Mouse (Mus musculus) C2C12 (cell line): ENCODE measurements around the gene Ptpra.

Source experiments
- CEBPB ChIP-seq: IDR thresholded peaks from one replicate; pipeline ENCODE4 v1.6.1; 2011; ENCODE audit warnings: low read depth, mild to moderate bottlenecking, control low read depth, moderate library complexity
- CTCF ChIP-seq: IDR thresholded peaks from one replicate; pipeline ENCODE4 v1.5.1; 2011; ENCODE audit not compliant: control insufficient read depth, insufficient read depth, insufficient read length
- MAX ChIP-seq: IDR thresholded peaks from one replicate; pipeline ENCODE4 v1.6.1; 2011; ENCODE audit warnings: mild to moderate bottlenecking, control low read depth
- MYOG ChIP-seq: IDR thresholded peaks from one replicate; pipeline ENCODE4 v1.6.1; 2011; ENCODE audit not compliant: control insufficient read depth, insufficient read length; ENCODE audit errors: extremely low read depth

DNA sequence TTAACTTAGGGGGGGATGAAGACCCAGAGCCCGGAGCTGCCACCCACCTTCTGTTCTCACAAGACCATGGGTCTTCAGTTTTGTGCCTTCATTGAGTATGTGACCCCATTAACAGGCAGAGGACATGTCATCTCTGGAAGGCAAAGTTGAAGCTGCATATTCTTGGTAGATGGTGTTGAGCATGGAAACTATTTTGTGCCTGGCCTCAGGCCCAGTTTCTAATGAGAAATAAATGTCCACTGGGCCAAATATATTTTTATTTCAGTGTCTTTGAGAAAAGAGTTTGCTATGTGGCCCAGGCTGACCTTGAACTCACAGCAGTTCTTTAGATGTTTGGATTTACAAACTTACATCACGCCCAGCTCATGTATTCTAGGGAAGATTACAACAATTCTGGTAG is 139.7 kb downstream of the Ptpra start:
- TF ChIP-seq CTCF (no peak), CEBPB (no peak), MYOG (no peak), MAX (no peak)
